Mouse (Mus musculus): ENCODE measurements around the gene Zrsr1. TPM values are rescaled to one million over a fixed set of nuclear protein-coding genes. Genes with fewer than 3 reads are reported as not detected.

Gene Zrsr1
- polyA plus RNA-seq, 1 experiment from 2014 or later: 4.5 TPM

DNA sequence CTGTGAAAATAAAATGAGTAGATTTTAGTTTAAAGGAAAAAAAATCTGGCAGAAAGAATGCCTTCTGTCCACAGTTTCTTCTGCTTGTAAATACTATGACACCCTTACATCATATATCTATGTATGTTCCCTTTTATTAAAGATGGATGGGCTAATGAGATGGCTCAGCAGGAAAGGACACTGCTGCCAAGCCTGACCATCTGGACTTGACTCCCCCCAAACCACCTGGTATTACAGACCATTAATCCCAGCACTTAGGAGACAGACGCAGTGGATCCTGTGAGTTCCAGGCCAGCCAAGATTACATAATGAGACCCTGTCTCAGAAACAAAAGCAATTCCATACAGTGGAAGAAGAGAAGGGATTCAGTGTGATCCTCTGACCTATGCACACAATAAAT lies 6.9 kb downstream of the Zrsr1 start:
- Histone ChIP-seq H3K4me1 (peaks cover 41% of the 10 kb centered on the region), H3K4me2 (replicated peaks) (no peak overlapping the region)
- WGBS: 78% methylated on average over 1 of the region's 1 CpGs

GRCm38 (mm10) chr11:22979221-22979620 lies 7.4 kb downstream of the Zrsr1 start:
- Histone ChIP-seq H3K27me3 (no peaks in the 10 kb centered on the region), H3K4me3 (no peak overlapping the region), H3K4me1 (peaks cover 37% of the 10 kb centered on the region), H3K4me2 (replicated peaks) (no peak overlapping the region), H3K9me3 (no peaks in the 10 kb centered on the region), H3K36me3 (peaks cover 9% of the 10 kb centered on the region), H3K9ac (replicated peaks) (no peak overlapping the region), H3K27ac (replicated peaks) (no peak overlapping the region)
- no peak for ATAC-seq (ENCODE audit: low FRiP score, low read depth)
- 87% methylated on average over 1 of the region's 1 CpGs for WGBS

More for the DNA sequence above, 6.9 kb downstream of the Zrsr1 start:
- no peak overlapping the region for H3K27ac ChIP-seq (replicated peaks)
- ATAC-seq (ENCODE audit: low FRiP score, low read depth): no peak
- no peak overlapping the region for H3K4me3 ChIP-seq
- H3K36me3 ChIP-seq: peaks cover 14% of the 10 kb centered on the region
- H3K9ac ChIP-seq (replicated peaks): no peak overlapping the region
- H3K9me3 ChIP-seq: no peaks in the 10 kb centered on the region
- H3K27me3 ChIP-seq: no peaks in the 10 kb centered on the region

- ATAC-seq (ENCODE audit: low FRiP score, low read depth): no peak
- WGBS: 43% methylated on average over 4 of the region's 4 CpGs
- H3K4me2 ChIP-seq (replicated peaks): peak overlapping the region; percentile 80
Measured at GRCm38 (mm10) chr11:22981041-22981440, 9.2 kb downstream of the Zrsr1 start.

DNA sequence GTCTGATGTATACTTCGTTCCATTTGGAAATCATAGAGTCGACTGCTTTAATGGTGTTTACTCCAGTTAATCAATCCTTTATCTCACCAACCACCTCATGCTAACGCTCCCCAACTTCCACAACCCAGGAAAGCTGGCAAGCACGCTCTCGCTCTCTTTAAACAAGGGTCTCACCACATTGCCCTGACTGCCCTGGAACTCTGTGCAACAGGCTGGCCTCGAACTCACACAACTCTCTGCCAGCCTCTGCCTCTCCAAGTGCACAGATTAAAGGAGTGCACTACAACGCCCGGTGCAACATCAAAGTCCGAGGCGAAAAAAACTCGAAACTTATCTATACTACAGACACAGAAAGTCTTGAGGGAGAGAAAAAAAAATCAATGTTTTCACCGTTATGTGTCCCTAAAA lies 9.7 kb downstream of the Zrsr1 start:
- peak overlapping the region; percentile 97 for H3K27ac ChIP-seq (replicated peaks)
- H3K9me3 ChIP-seq: no peaks in the 10 kb centered on the region
- peak; percentile 50 for ATAC-seq (ENCODE audit: low FRiP score, low read depth)
- H3K4me1 ChIP-seq: peaks cover 23% of the 10 kb centered on the region
- peak overlapping the region; percentile 80 for H3K4me2 ChIP-seq (replicated peaks)
- peak overlapping the region; percentile 76 for H3K9ac ChIP-seq (replicated peaks)
- peak overlapping the region; percentile 68 for H3K4me3 ChIP-seq
- H3K27me3 ChIP-seq: no peaks in the 10 kb centered on the region
- WGBS: 3% methylated on average over 12 of the region's 12 CpGs
- peaks cover 9% of the 10 kb centered on the region for H3K36me3 ChIP-seq

More at GRCm38 (mm10) chr11:22981041-22981440, 9.2 kb downstream of the Zrsr1 start:
- peaks cover 9% of the 10 kb centered on the region for H3K36me3 ChIP-seq
- H3K9me3 ChIP-seq: no peaks in the 10 kb centered on the region
- H3K9ac ChIP-seq (replicated peaks): peak overlapping the region; percentile 76
- peak overlapping the region; percentile 68 for H3K4me3 ChIP-seq
- H3K27ac ChIP-seq (replicated peaks): peak overlapping the region; percentile 97; the same call in 1 of the 2 replicates
- H3K27me3 ChIP-seq: no peaks in the 10 kb centered on the region
- peaks cover 28% of the 10 kb centered on the region for H3K4me1 ChIP-seq

- Histone ChIP-seq H3K4me3 (peak within 1 kb of the TSS; percentile 68), H3K27me3 (no peaks in the 10 kb centered on the region), H3K27ac (replicated peaks) (peak within 1 kb of the TSS; percentile 97), H3K36me3 (peaks cover 9% of the 10 kb centered on the region), H3K4me1 (peaks cover 19% of the 10 kb centered on the region), H3K9me3 (no peaks in the 10 kb centered on the region), H3K9ac (replicated peaks) (peak within 1 kb of the TSS; percentile 76), H3K4me2 (replicated peaks) (peak within 1 kb of the TSS; percentile 80)
- 4% methylated on average over 42 of the region's 42 CpGs for WGBS
- ATAC-seq (ENCODE audit: low FRiP score, low read depth): peak; percentile 94
Measured at GRCm38 (mm10) chr11:22981984-22982757, 10.4 kb downstream of the Zrsr1 start, which contains the start of the genes Gm28048 and Commd1. Gene Gm28048, minus strand, starts transcription at chr11:22982090. Gene Commd1, minus strand, starts transcription at chr11:22982382.

DNA sequence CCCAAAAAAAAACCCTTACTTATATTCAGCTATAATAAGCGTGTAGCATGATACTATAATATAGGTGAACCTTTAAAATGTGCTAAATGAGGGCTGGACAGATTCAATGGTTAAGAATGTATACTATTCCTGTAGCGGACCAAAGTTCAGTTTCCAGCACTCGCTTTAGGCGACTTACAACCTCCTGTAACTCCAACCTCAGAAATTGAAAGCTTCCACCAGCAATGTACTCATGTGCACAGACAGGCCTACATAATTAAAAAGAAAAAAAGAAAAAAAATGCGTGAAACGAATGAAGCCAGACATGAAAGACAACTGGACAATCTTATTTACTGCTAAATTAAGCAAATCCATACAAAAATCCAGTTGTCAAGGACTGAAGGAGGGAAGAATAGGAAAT lies 11.0 kb downstream of the Zrsr1 start:
- peaks cover 6% of the 10 kb centered on the region for H3K36me3 ChIP-seq
- no peak overlapping the region for H3K9ac ChIP-seq (replicated peaks)
- WGBS: 73% methylated on average over 6 of the region's 6 CpGs
- no peak overlapping the region for H3K27ac ChIP-seq (replicated peaks)
- H3K9me3 ChIP-seq: no peaks in the 10 kb centered on the region
- H3K4me1 ChIP-seq: peaks cover 15% of the 10 kb centered on the region
- H3K4me3 ChIP-seq: no peak overlapping the region
- ATAC-seq (ENCODE audit: low FRiP score, low read depth): no peak
- H3K27me3 ChIP-seq: no peaks in the 10 kb centered on the region
- H3K4me2 ChIP-seq (replicated peaks): no peak overlapping the region

GRCm38 (mm10) chr11:22985510-22985909 lies 13.7 kb downstream of the Zrsr1 start:
- Histone ChIP-seq H3K36me3 (no peaks in the 10 kb centered on the region), H3K27me3 (no peaks in the 10 kb centered on the region), H3K4me2 (replicated peaks) (no peak overlapping the region), H3K9me3 (no peaks in the 10 kb centered on the region), H3K4me1 (peaks cover 14% of the 10 kb centered on the region), H3K27ac (replicated peaks) (no peak overlapping the region), H3K9ac (replicated peaks) (no peak overlapping the region), H3K4me3 (no peak overlapping the region)
- no peak for ATAC-seq (ENCODE audit: low FRiP score, low read depth)
- 85% methylated on average over 3 of the region's 3 CpGs for WGBS

DNA sequence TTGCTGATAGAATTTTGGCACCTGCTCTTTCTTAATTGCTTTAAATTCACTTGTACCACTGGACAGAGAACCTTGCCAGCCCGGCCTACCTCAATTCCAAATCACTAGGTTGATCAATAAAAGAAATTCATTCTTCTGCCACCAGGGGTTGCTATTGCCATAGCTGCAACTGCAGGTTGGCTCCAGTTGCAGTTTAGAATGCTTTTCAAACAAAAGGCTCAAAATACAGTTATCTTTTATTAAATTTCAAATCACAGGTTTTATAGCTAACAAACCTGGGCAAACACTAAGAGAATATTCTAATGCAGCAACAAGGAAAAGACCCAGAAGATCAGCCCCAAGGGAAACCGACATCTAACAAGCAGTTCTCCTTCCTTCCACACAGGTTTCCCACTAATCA lies 15.6 kb downstream of the Zrsr1 start:
- no peak for ATAC-seq (ENCODE audit: low FRiP score, low read depth)
- Histone ChIP-seq H3K4me2 (replicated peaks) (no peak overlapping the region), H3K27ac (replicated peaks) (no peak overlapping the region), H3K27me3 (no peaks in the 10 kb centered on the region), H3K36me3 (no peaks in the 10 kb centered on the region), H3K4me3 (no peak overlapping the region), H3K4me1 (peaks cover 17% of the 10 kb centered on the region), H3K9ac (replicated peaks) (no peak overlapping the region), H3K9me3 (no peaks in the 10 kb centered on the region)
- 53% methylated on average over 2 of the region's 2 CpGs for WGBS

- 39% methylated on average over 1 of the region's 1 CpGs for WGBS
- ATAC-seq (ENCODE audit: low FRiP score, low read depth): no peak
- peak overlapping the region; percentile 55; the same call in 1 of the 2 replicates for H3K9ac ChIP-seq (replicated peaks)
- H3K9me3 ChIP-seq: no peaks in the 10 kb centered on the region
- H3K36me3 ChIP-seq: peaks cover 13% of the 10 kb centered on the region
- peak overlapping the region; percentile 93 for H3K27ac ChIP-seq (replicated peaks)
- peak overlapping the region; percentile 97 for H3K4me2 ChIP-seq (replicated peaks)
- no peaks in the 10 kb centered on the region for H3K27me3 ChIP-seq
- H3K4me1 ChIP-seq: peaks cover 18% of the 10 kb centered on the region
- peak overlapping the region; percentile 88 for H3K4me3 ChIP-seq
Measured at GRCm38 (mm10) chr11:22989786-22990185, 18.0 kb downstream of the Zrsr1 start.

DNA sequence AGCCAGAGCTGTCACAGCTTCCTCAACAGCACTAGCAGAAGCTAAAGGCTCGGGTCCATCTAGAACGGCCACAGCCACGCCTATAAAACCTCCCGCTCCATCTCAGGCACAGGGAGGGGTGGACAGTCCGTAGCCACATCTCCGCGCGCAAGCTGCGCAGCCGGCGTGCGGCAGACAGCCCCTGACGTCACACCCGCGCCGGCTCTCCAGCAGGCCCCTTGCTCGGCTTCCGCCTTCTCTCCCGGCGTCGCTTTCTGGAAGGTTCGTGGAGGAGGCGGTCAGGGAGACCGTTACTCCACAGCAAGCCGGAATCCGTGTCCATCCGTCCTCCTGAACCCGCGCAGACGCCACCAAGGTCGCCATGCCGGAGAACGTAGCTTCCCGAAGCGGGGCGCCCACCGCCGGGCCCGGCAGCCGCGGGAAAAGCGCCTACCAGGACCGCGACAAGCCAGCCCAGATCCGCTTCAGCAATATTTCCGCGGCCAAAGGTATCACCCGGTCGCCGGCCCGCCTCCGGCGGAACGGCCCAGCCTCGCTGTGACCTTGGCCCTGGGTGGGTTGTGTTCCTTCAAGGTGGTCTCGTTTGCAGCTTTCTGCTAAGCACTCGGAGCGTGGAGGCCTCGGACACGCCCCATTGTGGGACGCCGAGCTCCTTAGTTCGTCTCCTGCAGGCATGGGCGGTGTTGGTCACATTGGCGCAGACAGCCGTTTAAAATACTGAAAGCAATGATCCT lies 18.8 kb downstream of the Zrsr1 start, which contains the start of gene Cct4:
Gene Cct4 (plus strand): TSS at position 127 of the 734 bp plus-strand sequence.
- under 1% methylated on average over 66 of the region's 66 CpGs for WGBS

GRCm38 (mm10) chr11:22991218-22991835 lies 19.5 kb downstream of the Zrsr1 start:
- H3K27ac ChIP-seq (replicated peaks): no peak overlapping the region
- no peaks in the 10 kb centered on the region for H3K9me3 ChIP-seq
- peaks cover 18% of the 10 kb centered on the region for H3K4me1 ChIP-seq
- H3K36me3 ChIP-seq: peaks cover 27% of the 10 kb centered on the region
- peak overlapping the region; percentile 88 for H3K4me3 ChIP-seq
- H3K27me3 ChIP-seq: no peaks in the 10 kb centered on the region
- no peak for ATAC-seq (ENCODE audit: low FRiP score, low read depth)
- WGBS: 11% methylated on average over 14 of the region's 14 CpGs
- H3K9ac ChIP-seq (replicated peaks): peak overlapping the region; percentile 88
- H3K4me2 ChIP-seq (replicated peaks): peak overlapping the region; percentile 97

More for the DNA sequence above, 18.8 kb downstream of the Zrsr1 start, which contains the start of gene Cct4:
- H3K36me3 ChIP-seq: peaks cover 21% of the 10 kb centered on the region
- H3K9me3 ChIP-seq: no peaks in the 10 kb centered on the region
- H3K4me3 ChIP-seq: peak within 1 kb of the TSS; percentile 88
- peak within 1 kb of the TSS; percentile 93 for H3K27ac ChIP-seq (replicated peaks)
- peak within 1 kb of the TSS; percentile 88 for H3K9ac ChIP-seq (replicated peaks)
- H3K4me1 ChIP-seq: peaks cover 18% of the 10 kb centered on the region
- no peaks in the 10 kb centered on the region for H3K27me3 ChIP-seq
- ATAC-seq (ENCODE audit: low FRiP score, low read depth): peak; percentile 97
- H3K4me2 ChIP-seq (replicated peaks): peak within 1 kb of the TSS; percentile 97

All from midbrain, embryonic 12.5 days (tissue).